Mouse (Mus musculus) spleen, adult 2 months (tissue): Measurements from ENCODE around the gene Hipk1. TPM values are rescaled to one million over a fixed set of nuclear protein-coding genes. Genes with fewer than 3 reads are reported as not detected.

Experiments used
- DNase-seq, 2 experiments: peaks; one replicate each; pipeline versions ENCODE4 v3.0.0 to v3.0.0-alpha.2; 2012 to 2021; ENCODE audit warnings: low spot score in 2 of 2, low read depth in 1 of 2
- H3K27ac ChIP-seq: fragments of 200-500 bp; 2 replicates; pipeline ENCODE4 v1.5.1; 2012; ENCODE audit warnings: low read length, inconsistent platforms; ENCODE audit not compliant: insufficient read depth
- H3K27me3 ChIP-seq: fragments of 200-500 bp; 2 replicates; pipeline ENCODE4 v1.6.1; 2012; ENCODE audit warnings: mild to moderate bottlenecking, moderate library complexity, low read length, inconsistent platforms; ENCODE audit not compliant: control insufficient read depth, insufficient read depth
- H3K36me3 ChIP-seq: fragments of 200-500 bp; 2 replicates; pipeline ENCODE4 v1.6.1; 2012; ENCODE audit warnings: mild to moderate bottlenecking, low read length, inconsistent platforms; ENCODE audit not compliant: control insufficient read depth, insufficient read depth
- H3K4me1 ChIP-seq: fragments of 200-500 bp; 2 replicates; pipeline ENCODE4 v1.6.1; 2011; ENCODE audit warnings: inconsistent platforms; ENCODE audit not compliant: control insufficient read depth, insufficient read depth, insufficient read length
- H3K4me3 ChIP-seq: fragments of 200-500 bp; 2 replicates; pipeline ENCODE4 v1.5.1; 2011; ENCODE audit warnings: mild to moderate bottlenecking, inconsistent platforms; ENCODE audit not compliant: insufficient read depth, insufficient read length; ENCODE audit errors: extremely low read depth
- CTCF ChIP-seq: fragments of 200-500 bp; IDR thresholded peaks from 2 replicates; pipeline ENCODE4 v1.5.1; 2011; ENCODE audit warnings: mild to moderate bottlenecking, inconsistent platforms; ENCODE audit not compliant: insufficient read depth, insufficient read length, insufficient replicate concordance; ENCODE audit errors: extremely low read depth
- POLR2A ChIP-seq: fragments of 200-500 bp; IDR thresholded peaks from 2 replicates; pipeline ENCODE4 v1.6.1; 2011; ENCODE audit warnings: low read depth, low read length, inconsistent platforms
- WGBS: fragments of 180-500 bp; shearing (Covaris S2); methylation state at CpG from one replicate; pipeline ENCODE4 v1.1.7; 2018; 5-methylcytosine and 5-hydroxymethylcytosine counted together
- polyA plus RNA-seq: library from polyadenylated mRNA; depleted of rRNA; stranded (reverse); fragments of >200 nt; gene quantifications from 2 replicates; pipeline ENCODE4 v1.2.3, GENCODE M21; 2012

Hipk1 gene
- polyA plus RNA-seq, 1 experiment = 72.4 TPM

DNA sequence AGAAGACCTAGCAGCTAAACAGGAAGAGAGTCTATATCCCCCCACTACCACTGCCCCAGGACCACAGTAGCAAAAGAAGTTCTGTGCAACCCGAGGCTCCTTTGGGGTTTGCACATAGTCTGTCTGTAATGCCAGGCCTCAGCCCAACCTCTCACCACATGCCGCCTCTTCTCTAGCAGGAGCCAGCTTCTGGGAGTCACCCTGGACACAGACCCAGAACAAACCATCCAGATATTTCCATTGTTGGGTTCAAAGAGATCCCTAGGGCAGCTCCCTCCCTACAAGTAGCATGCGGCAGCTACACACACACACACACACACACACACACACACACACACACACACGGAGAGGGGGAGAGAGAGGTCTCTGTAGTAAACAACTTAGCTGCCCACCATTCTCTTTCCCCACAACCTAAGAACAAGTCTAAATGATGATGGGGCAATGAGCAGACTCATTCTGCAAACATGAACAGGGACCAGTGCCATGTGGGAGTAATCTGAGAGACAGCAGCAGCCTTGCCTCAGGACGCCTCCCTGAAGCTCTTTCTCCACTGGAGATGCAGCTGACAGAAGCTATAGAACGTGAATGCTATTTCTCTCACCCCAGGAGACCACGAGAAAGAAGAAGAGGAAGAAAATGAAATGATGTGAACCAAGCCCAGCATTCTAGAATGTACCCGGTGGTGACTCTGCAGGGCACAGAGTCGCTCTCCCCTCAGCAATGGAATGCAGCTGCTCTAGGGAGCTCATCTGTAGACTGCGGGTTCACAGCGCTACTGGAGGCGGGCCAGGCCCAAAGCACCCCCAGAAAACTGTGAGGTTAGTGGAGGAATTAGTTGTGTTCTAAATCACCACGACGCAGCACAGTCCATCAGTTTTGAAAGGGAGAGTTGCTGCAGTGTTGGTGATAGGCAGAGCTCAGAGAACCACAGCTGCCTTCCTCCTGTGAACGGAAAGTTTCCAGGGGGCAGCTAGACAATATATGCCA lies 74.3 kb downstream of the Hipk1 start:
- DNase-seq = no peak
- peaks cover 6% of the 10 kb centered on the region; the same call in 1 of the 2 replicates for H3K4me1 ChIP-seq
- WGBS = 56% methylated on average over 15 of the region's 15 CpGs
- no peak overlapping the region for H3K4me3 ChIP-seq
- no peaks in the 10 kb centered on the region for H3K36me3 ChIP-seq
- no peak for TF ChIP-seq POLR2A
- no peak for TF ChIP-seq CTCF
- no peaks in the 10 kb centered on the region for H3K27me3 ChIP-seq
- H3K27ac ChIP-seq = no peak overlapping the region

DNA sequence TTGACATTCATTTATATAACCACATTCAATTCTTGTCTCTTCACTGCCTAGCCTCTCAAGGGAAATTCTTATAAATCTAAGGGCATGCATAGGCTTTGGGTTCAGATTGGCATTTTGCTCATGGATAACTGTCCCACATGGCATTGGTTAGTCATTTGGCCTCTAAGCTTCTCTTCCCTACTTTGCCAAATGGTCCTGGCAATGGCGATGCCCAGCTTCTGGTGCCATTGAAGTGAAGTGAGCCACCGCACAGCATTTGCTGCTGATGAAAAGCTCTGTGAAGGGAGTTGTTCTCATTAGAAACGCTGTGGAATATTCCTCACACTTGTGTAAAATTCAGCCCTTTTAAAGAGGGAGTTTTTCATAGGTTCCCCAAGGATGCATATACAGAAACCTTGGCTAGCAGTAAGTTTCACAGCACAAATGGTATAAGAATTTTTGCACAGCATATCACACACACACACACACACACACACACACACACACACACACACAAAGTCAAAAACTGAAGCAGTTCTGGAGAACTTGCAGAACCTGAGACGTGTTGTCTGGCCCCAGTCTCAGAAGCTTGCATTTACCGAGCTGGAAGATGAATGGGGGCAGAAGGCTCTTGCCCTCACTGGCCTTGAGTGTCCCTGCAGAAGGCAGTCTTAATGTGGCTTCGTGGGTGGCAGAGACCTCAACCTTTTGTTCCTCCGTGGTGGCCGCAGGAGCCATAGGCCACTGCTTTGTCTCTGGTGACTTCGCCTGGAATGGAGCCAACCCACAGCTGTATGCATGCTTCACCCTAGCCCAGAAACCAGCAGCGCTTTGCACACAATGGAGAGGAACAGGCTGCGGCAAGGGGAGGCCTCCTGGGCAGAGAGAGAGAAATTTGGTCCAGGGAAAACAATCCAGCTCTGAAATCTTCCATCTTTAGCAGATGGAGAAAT lies 75.3 kb downstream of the Hipk1 start:
- DNase-seq = no peak
- Histone ChIP-seq H3K4me1 (peaks cover 6% of the 10 kb centered on the region; the same call in 1 of the 2 replicates), H3K36me3 (no peaks in the 10 kb centered on the region), H3K27me3 (no peaks in the 10 kb centered on the region), H3K4me3 (no peak overlapping the region), H3K27ac (no peak overlapping the region)
- WGBS = 40% methylated on average over 11 of the region's 11 CpGs
- TF ChIP-seq POLR2A = no peak
- no peak for TF ChIP-seq CTCF

DNA sequence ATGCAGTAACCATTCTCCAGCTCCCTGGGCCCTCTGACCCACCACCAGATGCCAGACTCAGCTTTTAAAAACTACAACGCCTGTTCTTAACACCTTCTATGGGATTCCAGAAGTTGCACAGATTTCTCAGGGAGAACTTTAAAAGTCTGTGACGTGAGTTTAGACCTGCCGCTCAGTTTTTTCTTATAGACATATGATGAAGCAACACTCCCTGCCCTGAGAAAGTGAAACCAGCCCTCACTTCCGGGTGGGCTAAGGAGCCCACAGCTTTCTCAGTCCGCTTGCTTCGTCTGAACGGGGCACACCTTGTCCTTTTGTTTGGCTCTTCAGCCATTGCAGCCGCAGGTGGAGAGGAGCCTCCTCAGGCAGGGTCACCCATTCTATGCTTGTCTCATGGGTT lies 76.4 kb downstream of the Hipk1 start:
- TF ChIP-seq CTCF (no peak), POLR2A (no peak)
- DNase-seq = no peak
- H3K4me1 ChIP-seq = peaks cover 6% of the 10 kb centered on the region; the same call in 1 of the 2 replicates
- no peaks in the 10 kb centered on the region for H3K27me3 ChIP-seq
- WGBS = 60% methylated on average over 8 of the region's 8 CpGs
- no peaks in the 10 kb centered on the region for H3K36me3 ChIP-seq
- no peak overlapping the region for H3K4me3 ChIP-seq
- H3K27ac ChIP-seq = no peak overlapping the region; the same call in 1 of the 2 replicates

DNA sequence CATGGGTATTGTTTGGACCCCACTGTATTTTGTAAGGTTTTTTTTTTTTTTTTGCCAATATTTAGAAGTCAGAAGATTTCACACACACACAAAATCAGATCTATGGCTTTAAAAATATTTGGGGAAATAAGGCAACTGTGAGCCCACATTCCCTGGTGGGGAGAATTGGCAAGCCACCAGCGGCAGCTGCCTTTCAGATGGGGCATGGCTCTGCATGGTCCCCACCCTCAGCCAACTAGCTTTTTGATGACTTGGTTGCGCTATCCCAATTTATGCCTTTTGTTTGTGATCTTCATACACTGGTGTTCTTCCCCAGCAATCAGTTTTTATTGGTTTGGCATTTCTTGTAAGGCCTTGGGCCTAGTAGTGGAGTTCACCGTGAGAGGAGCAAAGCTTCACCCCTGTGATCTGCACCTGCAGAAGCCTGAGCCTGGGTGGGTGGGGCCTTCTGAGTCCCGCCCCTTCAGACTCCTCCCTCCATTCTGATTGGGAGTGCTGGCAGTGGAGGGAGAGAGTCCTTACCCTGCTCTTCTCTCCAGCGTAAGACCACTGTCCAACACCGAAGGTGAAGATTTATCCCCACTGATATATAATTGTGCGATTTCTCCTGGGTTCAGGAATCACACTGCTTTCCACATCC lies 77.0 kb downstream of the Hipk1 start:
- H3K27ac ChIP-seq = no peak overlapping the region; the same call in 1 of the 2 replicates
- no peaks in the 10 kb centered on the region for H3K27me3 ChIP-seq
- peaks cover 6% of the 10 kb centered on the region; the same call in 1 of the 2 replicates for H3K4me1 ChIP-seq
- no peaks in the 10 kb centered on the region for H3K36me3 ChIP-seq
- H3K4me3 ChIP-seq = no peak overlapping the region
- no peak for DNase-seq
- TF ChIP-seq CTCF = no peak
- TF ChIP-seq POLR2A = no peak
- WGBS = 79% methylated on average over 7 of the region's 7 CpGs

DNA sequence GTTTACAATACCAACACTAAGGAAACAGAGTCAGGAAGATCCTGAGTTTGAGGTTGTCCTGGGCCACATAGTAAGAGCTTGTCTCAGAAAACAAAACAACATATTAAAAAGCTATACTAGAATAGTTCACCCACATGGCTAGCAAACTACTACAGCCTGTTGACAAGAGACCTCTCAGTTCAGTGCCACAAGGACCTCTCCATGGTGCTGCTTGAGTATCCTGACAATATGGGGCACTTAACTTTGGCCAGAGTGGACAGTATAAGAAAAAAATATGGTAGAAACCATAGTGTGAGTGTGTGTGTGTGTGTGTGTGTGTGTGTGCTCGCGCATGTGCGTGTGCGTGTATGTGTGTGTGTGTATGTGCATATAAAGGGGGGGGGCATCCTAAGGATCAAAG lies 79.2 kb downstream of the Hipk1 start:
- no peak for TF ChIP-seq POLR2A
- DNase-seq = no peak
- no peaks in the 10 kb centered on the region for H3K36me3 ChIP-seq
- no peak overlapping the region for H3K4me3 ChIP-seq
- peaks cover 6% of the 10 kb centered on the region; the same call in 1 of the 2 replicates for H3K4me1 ChIP-seq
- H3K27me3 ChIP-seq = no peaks in the 10 kb centered on the region
- WGBS = 98% methylated on average over 4 of the region's 4 CpGs
- H3K27ac ChIP-seq = no peak overlapping the region

DNA sequence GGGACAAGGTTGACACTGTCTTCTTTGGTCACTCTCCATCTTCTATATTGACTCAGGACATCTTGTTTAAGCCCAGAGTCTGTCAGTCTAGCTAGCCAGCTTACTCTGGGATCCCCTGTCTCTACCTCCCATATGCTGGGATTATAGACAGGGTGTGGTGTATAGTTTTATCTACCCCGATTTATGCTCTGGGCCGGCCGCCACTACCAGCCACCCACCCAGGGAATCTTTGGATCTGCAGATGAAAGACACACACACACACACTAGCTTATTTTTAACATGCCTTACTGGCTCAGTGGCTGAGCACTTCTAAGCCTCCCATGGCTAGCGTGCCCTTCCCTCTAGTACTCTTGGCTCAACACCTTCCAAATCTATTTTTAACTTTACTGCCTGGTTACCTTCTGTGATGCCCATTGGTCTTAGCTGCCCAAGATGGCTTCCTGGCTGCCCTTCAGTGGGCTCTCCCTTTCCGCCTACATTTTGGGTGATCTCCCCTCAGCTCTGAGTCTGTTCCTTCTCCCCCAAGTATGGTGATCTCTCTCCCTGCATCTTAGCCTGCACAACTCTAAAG lies 81.8 kb downstream of the Hipk1 start:
- no peak for TF ChIP-seq POLR2A
- no peak for TF ChIP-seq CTCF
- H3K4me3 ChIP-seq = no peak overlapping the region
- DNase-seq = no peak
- H3K27ac ChIP-seq = no peak overlapping the region
- H3K36me3 ChIP-seq = no peaks in the 10 kb centered on the region
- H3K27me3 ChIP-seq = no peaks in the 10 kb centered on the region
- WGBS = 86% methylated on average over 5 of the region's 5 CpGs
- H3K4me1 ChIP-seq = peaks cover under 1% of the 10 kb centered on the region; the same call in 1 of the 2 replicates
